Mouse (Mus musculus): ENCODE results near the gene Ttc28. TPM values are rescaled to one million over a fixed set of nuclear protein-coding genes. Genes with fewer than 3 reads are reported as not detected.

The Ttc28 gene
- polyA plus RNA-seq, 1 experiment, result 7.4 TPM

GRCm38 (mm10) chr5:111085849-111086248, 206.2 kb downstream of the Ttc28 start:
- no peak for TF ChIP-seq POLR2A (IDR thresholded peaks at IDR 0.05; ENCODE audit: borderline replicate concordance, control insufficient read depth, low read depth, low read length)

GRCm38 (mm10) chr5:111096750-111097149, 217.1 kb downstream of the Ttc28 start:
- Histone ChIP-seq H3K27ac (ENCODE audit: control insufficient read depth, insufficient read depth, low read depth, low read length, poor library complexity) (no peak overlapping the region), H3K4me3 (replicated peaks; ENCODE audit: control insufficient read depth, low read depth, low read length) (no peak overlapping the region), H3K4me1 (ENCODE audit: control insufficient read depth, insufficient read depth, low read length) (no peaks in the 10 kb centered on the region)
- 79% methylated on average over 5 of the region's 5 CpGs for WGBS
- TF ChIP-seq CTCF (IDR thresholded peaks at IDR 0.05; ENCODE audit: control insufficient read depth, insufficient read depth, low read length) (no peak), POLR2A (IDR thresholded peaks at IDR 0.05; ENCODE audit: borderline replicate concordance, control insufficient read depth, low read depth, low read length) (no peak)

More at GRCm38 (mm10) chr5:111085849-111086248, 206.2 kb downstream of the Ttc28 start:
- no peak overlapping the region for H3K4me3 ChIP-seq (replicated peaks; ENCODE audit: control insufficient read depth, low read depth, low read length)
- H3K4me1 ChIP-seq (ENCODE audit: control insufficient read depth, insufficient read depth, low read length), result no peaks in the 10 kb centered on the region
- H3K27ac ChIP-seq (ENCODE audit: control insufficient read depth, insufficient read depth, low read depth, low read length, poor library complexity), result no peak overlapping the region
- WGBS, result 76% methylated on average over 4 of the region's 4 CpGs

GRCm38 (mm10) chr5:111097233-111098160, 217.9 kb downstream of the Ttc28 start:
- Histone ChIP-seq H3K4me1 (ENCODE audit: control insufficient read depth, insufficient read depth, low read length) (no peaks in the 10 kb centered on the region), H3K27ac (ENCODE audit: control insufficient read depth, insufficient read depth, low read depth, low read length, poor library complexity) (no peak overlapping the region), H3K4me3 (replicated peaks; ENCODE audit: control insufficient read depth, low read depth, low read length) (no peak overlapping the region)
- WGBS, result 79% methylated on average over 11 of the region's 11 CpGs
- TF ChIP-seq POLR2A (IDR thresholded peaks at IDR 0.05; ENCODE audit: borderline replicate concordance, control insufficient read depth, low read depth, low read length) (no peak), CTCF (IDR thresholded peaks at IDR 0.05; ENCODE audit: control insufficient read depth, insufficient read depth, low read length) (no peak)

GRCm38 (mm10) chr5:111098516-111099274, 219.1 kb downstream of the Ttc28 start:
- H3K27ac ChIP-seq (ENCODE audit: control insufficient read depth, insufficient read depth, low read depth, low read length, poor library complexity), result no peak overlapping the region
- no peak overlapping the region for H3K4me3 ChIP-seq (replicated peaks; ENCODE audit: control insufficient read depth, low read depth, low read length)
- TF ChIP-seq CTCF (IDR thresholded peaks at IDR 0.05; ENCODE audit: control insufficient read depth, insufficient read depth, low read length) (no peak), POLR2A (IDR thresholded peaks at IDR 0.05; ENCODE audit: borderline replicate concordance, control insufficient read depth, low read depth, low read length) (no peak)
- WGBS, result 72% methylated on average over 7 of the region's 7 CpGs
- no peaks in the 10 kb centered on the region for H3K4me1 ChIP-seq (ENCODE audit: control insufficient read depth, insufficient read depth, low read length)

GRCm38 (mm10) chr5:111100585-111100984, 221.0 kb downstream of the Ttc28 start:
- H3K4me3 ChIP-seq (replicated peaks; ENCODE audit: control insufficient read depth, low read depth, low read length), result no peak overlapping the region
- no peak overlapping the region for H3K27ac ChIP-seq (ENCODE audit: control insufficient read depth, insufficient read depth, low read depth, low read length, poor library complexity)
- H3K4me1 ChIP-seq (ENCODE audit: control insufficient read depth, insufficient read depth, low read length), result no peaks in the 10 kb centered on the region
- TF ChIP-seq POLR2A (IDR thresholded peaks at IDR 0.05; ENCODE audit: borderline replicate concordance, control insufficient read depth, low read depth, low read length) (no peak), CTCF (IDR thresholded peaks at IDR 0.05; ENCODE audit: control insufficient read depth, insufficient read depth, low read length) (no peak)
- WGBS, result 40% methylated on average over 7 of the region's 7 CpGs

- Histone ChIP-seq H3K4me3 (replicated peaks; ENCODE audit: control insufficient read depth, low read depth, low read length) (no peak overlapping the region), H3K27ac (ENCODE audit: control insufficient read depth, insufficient read depth, low read depth, low read length, poor library complexity) (no peak overlapping the region), H3K4me1 (ENCODE audit: control insufficient read depth, insufficient read depth, low read length) (no peaks in the 10 kb centered on the region)
- 82% methylated on average over 6 of the region's 6 CpGs for WGBS
- no peak for TF ChIP-seq CTCF (IDR thresholded peaks at IDR 0.05; ENCODE audit: control insufficient read depth, insufficient read depth, low read length)
- no peak for TF ChIP-seq POLR2A (IDR thresholded peaks at IDR 0.05; ENCODE audit: borderline replicate concordance, control insufficient read depth, low read depth, low read length)
Observed at GRCm38 (mm10) chr5:111101383-111101932, 221.9 kb downstream of the Ttc28 start.

GRCm38 (mm10) chr5:111104801-111105200, 225.2 kb downstream of the Ttc28 start:
- 85% methylated on average over 7 of the region's 7 CpGs for WGBS
- Histone ChIP-seq H3K27ac (ENCODE audit: control insufficient read depth, insufficient read depth, low read depth, low read length, poor library complexity) (no peak overlapping the region), H3K4me3 (replicated peaks; ENCODE audit: control insufficient read depth, low read depth, low read length) (no peak overlapping the region), H3K4me1 (ENCODE audit: control insufficient read depth, insufficient read depth, low read length) (no peaks in the 10 kb centered on the region)
- no peak for TF ChIP-seq POLR2A (IDR thresholded peaks at IDR 0.05; ENCODE audit: borderline replicate concordance, control insufficient read depth, low read depth, low read length)
- TF ChIP-seq CTCF (IDR thresholded peaks at IDR 0.05; ENCODE audit: control insufficient read depth, insufficient read depth, low read length), result no peak

- WGBS, result 84% methylated on average over 6 of the region's 6 CpGs
- Histone ChIP-seq H3K4me1 (ENCODE audit: control insufficient read depth, insufficient read depth, low read length) (no peaks in the 10 kb centered on the region), H3K4me3 (replicated peaks; ENCODE audit: control insufficient read depth, low read depth, low read length) (no peak overlapping the region), H3K27ac (ENCODE audit: control insufficient read depth, insufficient read depth, low read depth, low read length, poor library complexity) (no peak overlapping the region)
- TF ChIP-seq CTCF (IDR thresholded peaks at IDR 0.05; ENCODE audit: control insufficient read depth, insufficient read depth, low read length) (no peak), POLR2A (IDR thresholded peaks at IDR 0.05; ENCODE audit: borderline replicate concordance, control insufficient read depth, low read depth, low read length) (no peak)
Observed at GRCm38 (mm10) chr5:111111378-111111777, 231.8 kb downstream of the Ttc28 start.
